Mouse (Mus musculus) kidney, postnatal 0 days (tissue): ENCODE results near the gene Psmd3. TPM values are rescaled to one million over a fixed set of nuclear protein-coding genes. Genes with fewer than 3 reads are reported as not detected.
A peak's percentile ranks its signal among the peaks of the same experiment; 100 is the strongest.
"Not testable (repeated sequence)": the region's sequence is repeated elsewhere in the genome, so short reads cannot be mapped to it uniquely, and the experiment has no call there.

Experiments
- ATAC-seq: fragments of 200-750 bp; cut with Nextera tagmentation; replicated peaks from 2 replicates; pipeline ENCODE4 v1.8.0; 2017; ENCODE audit warnings: low read depth, moderate number of reproducible peaks, moderate TSS enrichment, moderate library complexity; ENCODE audit not compliant: low FRiP score
- DNase-seq: peaks from one replicate; pipeline ENCODE4 v3.0.0-alpha.2; 2016; ENCODE audit warnings: low spot score
- H3K27ac ChIP-seq: fragments of 300-500 bp; sonication (generic); 2 replicates; pipeline ENCODE4 v1.5.1; 2014; ENCODE audit warnings: mild to moderate bottlenecking
- H3K27me3 ChIP-seq: fragments of 300-500 bp; sonication (generic); 2 replicates; pipeline ENCODE4 v1.6.1; 2014; ENCODE audit warnings: low read length, mixed read lengths; ENCODE audit not compliant: insufficient read depth
- H3K36me3 ChIP-seq: fragments of 300-500 bp; sonication (generic); 2 replicates; pipeline ENCODE4 v1.6.1; 2014; ENCODE audit warnings: low read length, mixed read lengths; ENCODE audit not compliant: insufficient read depth
- H3K4me1 ChIP-seq: fragments of 300-500 bp; sonication (generic); replicated peaks from 2 replicates; pipeline ENCODE4 v1.6.1; 2014; ENCODE audit warnings: antibody characterized with exemption, low read length, mixed read lengths; ENCODE audit not compliant: insufficient read depth
- H3K4me2 ChIP-seq: fragments of 300-500 bp; sonication (generic); 2 replicates; pipeline ENCODE4 v1.6.1; 2014; ENCODE audit warnings: mild to moderate bottlenecking, low read length, moderate library complexity, mixed read lengths
- H3K4me3 ChIP-seq: fragments of 300-500 bp; sonication (generic); replicated peaks from 2 replicates; pipeline ENCODE4 v1.5.1; 2014; ENCODE audit warnings: low read depth, low read length
- H3K9ac ChIP-seq: fragments of 300-500 bp; sonication (generic); 2 replicates; pipeline ENCODE4 v1.6.1; 2014; ENCODE audit warnings: low read depth, low read length
- H3K9me3 ChIP-seq: fragments of 300-500 bp; sonication (generic); replicated peaks from 2 replicates; pipeline ENCODE4 v1.6.1; 2016; ENCODE audit warnings: low read length, inconsistent platforms, mixed read lengths
- CTCF ChIP-seq: IDR thresholded peaks from 2 replicates; pipeline ENCODE4 v1.5.1; 2016; ENCODE audit warnings: antibody characterized with exemption, low read depth, mild to moderate bottlenecking, moderate library complexity
- WGBS: fragments of 180-500 bp; shearing (Covaris S2); extraction: QIAGEN DNeasy Blood & Tissue Kit; methylation state at CpG from one replicate; pipeline ENCODE4 v1.1.7; 2014; 5-methylcytosine and 5-hydroxymethylcytosine counted together
- polyA plus RNA-seq: library from polyadenylated mRNA; unstranded; fragments of >200 nt; fragmentation: Nextera tagmentation; extraction: Ambion mirVana; gene quantifications from 2 replicates; pipeline ENCODE4 v1.2.1, GENCODE M21; 2015

The Psmd3 gene
- polyA plus RNA-seq, 1 experiment from 2014 or later = 234 TPM

DNA sequence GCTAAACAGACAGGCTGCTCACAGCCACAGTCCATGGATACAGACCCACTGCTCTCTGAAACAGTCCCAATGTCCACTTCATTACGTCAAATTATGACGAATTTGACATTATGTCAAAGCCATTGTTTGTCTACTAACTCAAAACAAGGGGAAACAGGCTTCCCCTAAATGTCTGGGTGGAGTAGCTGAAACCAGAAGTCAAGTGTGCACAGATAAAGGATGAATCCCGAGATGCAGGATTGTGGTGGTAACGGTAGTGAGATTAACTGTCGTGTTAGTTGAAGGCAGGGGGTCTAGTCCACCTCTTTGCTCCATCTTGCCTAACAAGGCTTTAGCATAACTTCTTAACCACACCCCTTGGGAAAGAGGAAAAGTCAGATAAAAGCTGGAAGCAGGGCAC lies 9.9 kb upstream of the Psmd3 start:
- Histone ChIP-seq H3K4me2 (no peak overlapping the region), H3K9me3 (no peaks in the 10 kb centered on the region), H3K9ac (no peak overlapping the region), H3K4me3 (no peak overlapping the region), H3K4me1 (no peaks in the 10 kb centered on the region), H3K27me3 (no peaks in the 10 kb centered on the region), H3K36me3 (no peaks in the 10 kb centered on the region), H3K27ac (no peak overlapping the region)
- DNase-seq (no peak), ATAC-seq (no peak)
- no peak for TF ChIP-seq CTCF
- WGBS = 89% methylated on average over 5 of the region's 5 CpGs

DNA sequence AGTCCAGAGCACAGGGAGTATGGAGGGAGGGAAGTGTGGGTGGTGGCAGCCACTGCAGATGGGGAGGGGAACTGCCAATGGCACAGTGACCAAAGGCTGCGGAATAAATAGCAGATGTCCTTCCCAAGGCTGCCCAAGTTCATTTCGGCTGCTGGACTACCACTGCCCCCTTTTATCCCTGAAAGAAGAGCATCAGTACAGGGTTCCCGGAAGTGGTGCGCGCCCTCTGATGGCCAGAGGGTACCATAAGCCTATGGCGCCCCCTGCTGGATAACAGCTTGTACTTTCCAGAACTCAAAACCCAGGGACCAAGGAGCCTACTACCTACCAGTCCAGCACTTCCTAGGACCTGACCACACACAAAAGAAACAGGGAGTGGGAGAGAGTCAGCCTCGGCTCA lies 9.2 kb upstream of the Psmd3 start:
- peak; percentile 71 for TF ChIP-seq CTCF
- DNase-seq (peak; percentile 84), ATAC-seq (peak; percentile 51; the same call in 1 of the 2 replicates)
- WGBS = 3% methylated on average over 6 of the region's 7 CpGs
- H3K36me3 ChIP-seq, H3K4me2 ChIP-seq, H3K9me3 ChIP-seq, H3K27me3 ChIP-seq, H3K9ac ChIP-seq, H3K4me3 ChIP-seq, H3K27ac ChIP-seq, H3K4me1 ChIP-seq: not testable (repeated sequence)

DNA sequence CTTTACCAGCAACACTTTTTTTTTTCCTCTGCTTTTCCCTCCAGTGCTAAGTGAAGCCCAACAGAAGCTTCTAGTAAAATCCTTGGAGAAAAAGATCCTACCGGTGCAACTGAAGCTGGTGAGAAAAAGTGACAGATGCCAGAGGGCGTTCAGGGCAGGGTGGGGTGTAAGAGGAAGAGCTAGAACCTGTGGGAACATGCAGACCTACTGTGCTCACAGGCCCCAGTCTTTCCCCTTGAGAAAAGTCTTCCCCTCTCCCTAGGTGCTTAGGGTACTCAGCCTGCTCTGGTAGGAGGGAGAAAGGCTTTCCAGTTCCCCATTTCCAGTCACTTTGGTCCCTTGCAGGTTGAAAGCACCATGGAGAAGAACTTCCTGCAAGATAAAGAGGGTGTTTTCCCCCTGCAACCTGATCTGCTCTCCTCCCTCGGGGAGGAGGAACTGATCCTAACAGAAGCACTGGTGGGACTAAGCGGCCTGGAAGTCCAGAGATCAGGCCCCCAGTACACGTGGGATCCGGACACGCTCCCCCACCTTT lies 6.5 kb upstream of the Psmd3 start:
- no peak overlapping the region for H3K4me2 ChIP-seq
- H3K27me3 ChIP-seq = no peaks in the 10 kb centered on the region
- H3K36me3 ChIP-seq = no peaks in the 10 kb centered on the region
- TF ChIP-seq CTCF = no peak
- 13% methylated on average over 7 of the region's 7 CpGs for whole genome bisulfite sequencing
- H3K27ac ChIP-seq = no peak overlapping the region
- no peak for ATAC-seq
- no peak for DNase-seq
- H3K4me1 ChIP-seq = no peaks in the 10 kb centered on the region
- H3K4me3 ChIP-seq = no peak overlapping the region
- no peaks in the 10 kb centered on the region for H3K9me3 ChIP-seq
- H3K9ac ChIP-seq = 0 out of 2 replicates have a peak overlapping the region, but pooled peaks have one; percentile 13

DNA sequence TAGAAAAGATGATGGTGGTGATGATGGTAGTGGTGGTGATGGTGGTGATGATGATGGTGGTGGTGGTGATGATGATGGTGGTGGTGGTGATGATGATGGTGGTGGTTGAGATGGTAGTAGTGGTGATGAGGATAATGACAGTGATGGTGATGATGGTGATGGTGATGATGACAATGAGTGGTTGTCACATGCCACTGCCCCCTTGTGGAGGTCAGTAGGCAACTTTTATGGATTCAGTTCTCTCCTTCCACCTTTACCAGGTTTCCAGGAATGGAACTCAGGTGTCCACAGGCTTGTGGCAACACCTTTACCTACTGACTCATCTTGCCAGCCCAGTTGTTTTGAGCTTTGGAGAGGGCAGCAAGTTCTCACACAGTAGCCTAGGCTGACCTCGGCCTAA lies 2.3 kb upstream of the Psmd3 start:
- H3K27ac ChIP-seq = no peak overlapping the region
- no peak for ATAC-seq

DNA sequence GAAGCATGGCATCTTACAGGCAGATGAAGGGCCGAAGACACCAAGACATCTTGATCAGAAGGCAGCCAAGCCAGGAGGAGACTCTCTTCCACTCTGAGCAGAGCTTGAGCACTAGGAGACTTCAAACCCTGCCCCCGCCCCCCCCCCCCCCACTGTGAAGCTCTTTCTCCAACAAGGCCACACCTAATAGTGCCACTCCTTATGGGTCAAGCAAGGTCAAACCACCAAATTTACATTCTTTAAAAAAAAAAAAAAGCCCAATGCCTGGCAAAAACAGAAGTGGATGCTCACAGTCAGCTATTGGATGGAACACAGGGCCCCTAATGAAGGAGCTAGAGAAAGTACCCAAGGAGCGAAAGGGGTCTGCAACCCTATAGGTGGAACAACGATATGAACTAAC lies 1.8 kb upstream of the Psmd3 start:
- H3K36me3 ChIP-seq, H3K4me3 ChIP-seq, H3K4me2 ChIP-seq, DNase-seq, H3K27ac ChIP-seq, H3K9ac ChIP-seq, H3K27me3 ChIP-seq, ATAC-seq, H3K4me1 ChIP-seq, H3K9me3 ChIP-seq: not testable (repeated sequence)
- WGBS = 94% methylated on average over 4 of the region's 4 CpGs

More for the DNA sequence above, 2.3 kb upstream of the Psmd3 start:
- H3K9me3 ChIP-seq = no peaks in the 10 kb centered on the region
- no peak overlapping the region for H3K9ac ChIP-seq
- no peak overlapping the region for H3K4me2 ChIP-seq
- H3K4me1 ChIP-seq = 0 out of 2 replicates have a peak, but pooled peaks cover 3% of the 10 kb centered on the region
- H3K36me3 ChIP-seq = no peaks in the 10 kb centered on the region
- DNase-seq = no peak
- WGBS = 100% methylated on average over 1 of the region's 1 CpGs
- TF ChIP-seq CTCF = peak; percentile 27; the same call in 1 of the 2 replicates
- no peak overlapping the region for H3K4me3 ChIP-seq
- H3K27me3 ChIP-seq = no peaks in the 10 kb centered on the region

DNA sequence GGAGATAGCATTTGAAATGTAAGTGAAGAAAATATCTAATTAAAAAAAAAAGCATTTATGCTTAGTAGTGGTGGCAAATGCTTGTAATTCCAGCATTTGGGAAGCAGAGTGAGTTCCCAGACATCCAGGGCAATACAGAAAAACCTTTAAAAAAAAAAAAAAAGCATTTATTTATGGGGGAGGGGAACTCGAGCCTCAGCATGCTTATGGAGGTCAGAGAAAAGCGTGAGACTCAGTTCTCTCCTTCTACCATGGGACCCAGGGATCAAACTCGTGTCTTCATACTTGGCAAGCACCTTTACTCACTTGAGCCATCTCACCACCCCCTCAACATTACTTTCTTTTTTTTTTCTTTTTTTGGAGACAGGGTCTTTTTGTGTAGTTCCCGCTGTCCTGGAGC lies 1.2 kb upstream of the Psmd3 start:
- Histone ChIP-seq H3K36me3 (peaks cover 10% of the 10 kb centered on the region; the same call in 1 of the 2 replicates), H3K4me1 (0 out of 2 replicates have a peak, but pooled peaks cover 3% of the 10 kb centered on the region), H3K9ac (no peak overlapping the region), H3K4me2 (no peak overlapping the region), H3K4me3 (no peak overlapping the region), H3K9me3 (no peaks in the 10 kb centered on the region), H3K27me3 (no peaks in the 10 kb centered on the region), H3K27ac (no peak overlapping the region)
- WGBS = 88% methylated on average over 4 of the region's 4 CpGs
- no peak for TF ChIP-seq CTCF
- DNase-seq (no peak), ATAC-seq (no peak)

DNA sequence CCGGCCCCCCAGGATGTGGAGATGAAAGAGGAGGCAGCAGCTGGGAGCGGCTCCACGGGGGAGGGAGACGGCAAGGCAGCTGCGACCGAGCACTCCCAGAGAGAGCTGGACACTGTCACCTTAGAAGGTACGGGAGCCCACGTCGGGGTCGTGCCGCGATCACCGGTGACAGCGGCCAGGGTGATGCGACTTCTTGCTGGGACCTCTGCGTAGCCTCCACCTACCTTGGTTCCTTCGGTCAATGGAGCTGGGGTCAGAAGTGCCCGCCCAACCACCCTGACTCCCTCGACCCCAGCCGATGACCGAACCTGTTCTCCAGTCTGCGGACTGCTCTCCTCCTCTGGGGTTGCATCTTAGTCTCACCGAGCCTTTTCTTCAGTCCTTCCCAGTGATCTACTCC lies 457 bp downstream of the Psmd3 start:
- Histone ChIP-seq H3K9me3 (no peaks in the 10 kb centered on the region), H3K27me3 (no peaks in the 10 kb centered on the region), H3K4me1 (0 out of 2 replicates have a peak, but pooled peaks cover 3% of the 10 kb centered on the region), H3K27ac (peak overlapping the region; percentile 93), H3K36me3 (peaks cover 26% of the 10 kb centered on the region), H3K9ac (peak overlapping the region; percentile 99), H3K4me2 (peak overlapping the region; percentile 62), H3K4me3 (peak overlapping the region; percentile 99)
- no peak for TF ChIP-seq CTCF
- ATAC-seq (peak; percentile 1; the same call in 1 of the 2 replicates), DNase-seq (no peak)
- WGBS = 1% methylated on average over 23 of the region's 23 CpGs
